Mouse (Mus musculus): ENCODE measurements around the gene Cdh13. TPM values are rescaled to one million over a fixed set of nuclear protein-coding genes. Genes with fewer than 3 reads are reported as not detected.

Cdh13 gene
- polyA plus RNA-seq, 1 experiment from 2014 or later = 3.5 TPM

DNA sequence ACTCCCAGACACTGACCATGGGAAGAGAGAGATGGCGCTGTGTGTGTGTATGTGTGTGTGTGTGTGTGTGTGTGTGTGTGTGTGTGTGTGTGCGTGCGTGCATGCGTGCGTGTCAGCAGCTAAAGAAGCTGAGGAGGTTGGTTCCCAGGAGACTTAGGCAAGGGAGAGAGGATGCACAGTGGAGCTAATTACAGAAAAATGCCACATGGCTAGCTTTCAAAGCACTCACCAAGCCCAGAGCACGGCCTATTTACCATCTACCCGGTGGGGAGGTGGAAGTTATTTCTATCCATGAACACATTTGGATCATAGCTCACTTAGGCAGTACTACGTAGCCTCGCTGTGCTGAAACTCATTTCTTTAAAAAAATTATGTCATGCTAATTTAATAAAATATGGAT, 194.1 kb downstream of the Cdh13 start:
- H3K9ac ChIP-seq = no peak overlapping the region
- H3K9me3 ChIP-seq = no peaks in the 10 kb centered on the region
- H3K4me1 ChIP-seq = no peaks in the 10 kb centered on the region
- H3K4me2 ChIP-seq = no peak overlapping the region
- H3K27ac ChIP-seq = no peak overlapping the region
- H3K4me3 ChIP-seq = no peak overlapping the region
- no peaks in the 10 kb centered on the region for H3K36me3 ChIP-seq
- WGBS = 84% methylated on average over 9 of the region's 9 CpGs
- no peaks in the 10 kb centered on the region for H3K27me3 ChIP-seq
- no peak for ATAC-seq (ENCODE audit: borderline replicate concordance, extremely low read depth, low FRiP score, low TSS enrichment)

- Histone ChIP-seq H3K4me2 (no peak overlapping the region), H3K4me3 (no peak overlapping the region), H3K36me3 (no peaks in the 10 kb centered on the region), H3K27ac (no peak overlapping the region), H3K4me1 (no peaks in the 10 kb centered on the region), H3K9ac (no peak overlapping the region), H3K27me3 (no peaks in the 10 kb centered on the region), H3K9me3 (no peaks in the 10 kb centered on the region)
- no peak for ATAC-seq (ENCODE audit: borderline replicate concordance, extremely low read depth, low FRiP score, low TSS enrichment)
- WGBS = 39% methylated on average over 4 of the region's 4 CpGs
These were observed 205.2 kb downstream of the Cdh13 start for GRCm38 (mm10) chr8:118488735-118489134.

- Histone ChIP-seq H3K4me1 (no peaks in the 10 kb centered on the region), H3K36me3 (no peaks in the 10 kb centered on the region), H3K9ac (no peak overlapping the region), H3K9me3 (no peaks in the 10 kb centered on the region), H3K4me2 (no peak overlapping the region), H3K4me3 (no peak overlapping the region), H3K27ac (no peak overlapping the region), H3K27me3 (no peaks in the 10 kb centered on the region)
- ATAC-seq (ENCODE audit: borderline replicate concordance, extremely low read depth, low FRiP score, low TSS enrichment) = no peak
- WGBS = 73% methylated on average over 8 of the region's 8 CpGs
These were observed 219.0 kb downstream of the Cdh13 start for GRCm38 (mm10) chr8:118502509-118502908.

DNA sequence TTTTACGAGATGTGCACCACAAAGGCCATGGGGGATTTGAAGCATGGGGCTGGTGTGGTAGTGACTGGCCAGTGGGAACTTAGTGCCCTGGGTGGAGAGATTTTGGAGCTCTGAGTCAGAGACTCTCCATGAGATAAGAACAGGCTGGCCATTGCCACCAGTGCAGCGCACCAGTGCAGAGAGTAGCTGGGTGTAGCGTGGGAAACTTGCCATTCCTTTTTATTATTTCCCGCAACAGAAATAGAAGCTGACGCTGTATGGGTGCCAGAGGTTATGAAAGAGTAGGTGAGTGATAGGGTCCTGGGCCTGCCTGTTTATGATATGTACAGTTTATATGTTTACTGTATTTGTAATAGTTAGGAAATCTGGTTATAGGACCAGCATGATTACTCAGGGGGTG, 225.9 kb downstream of the Cdh13 start:
- H3K4me1 ChIP-seq = no peaks in the 10 kb centered on the region
- no peak overlapping the region for H3K27ac ChIP-seq
- H3K9me3 ChIP-seq = no peaks in the 10 kb centered on the region
- no peak overlapping the region for H3K4me2 ChIP-seq
- H3K27me3 ChIP-seq = no peaks in the 10 kb centered on the region
- ATAC-seq (ENCODE audit: borderline replicate concordance, extremely low read depth, low FRiP score, low TSS enrichment) = no peak
- H3K36me3 ChIP-seq = no peaks in the 10 kb centered on the region
- no peak overlapping the region for H3K9ac ChIP-seq
- 83% methylated on average over 5 of the region's 5 CpGs for WGBS
- H3K4me3 ChIP-seq = no peak overlapping the region

DNA sequence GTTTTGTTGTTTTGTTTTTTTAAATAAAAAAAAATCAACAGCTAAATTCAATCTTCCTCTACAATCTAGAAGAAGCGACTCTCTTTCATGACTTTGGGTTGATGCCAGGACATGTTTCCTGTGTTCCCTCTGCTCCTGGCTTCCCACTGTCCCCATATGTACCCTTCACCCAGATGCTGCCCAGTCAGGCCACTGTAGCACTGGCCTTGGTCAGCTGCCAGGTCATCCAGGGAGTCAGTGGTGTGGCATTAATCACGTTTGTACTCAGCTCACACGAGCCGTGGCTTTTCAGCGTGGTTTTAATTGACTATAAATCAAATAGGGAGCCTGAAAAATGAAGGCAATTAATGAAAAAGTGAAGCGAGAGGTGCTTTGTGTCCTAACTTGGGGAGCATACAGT, 229.7 kb downstream of the Cdh13 start:
- no peak overlapping the region for H3K4me3 ChIP-seq

DNA sequence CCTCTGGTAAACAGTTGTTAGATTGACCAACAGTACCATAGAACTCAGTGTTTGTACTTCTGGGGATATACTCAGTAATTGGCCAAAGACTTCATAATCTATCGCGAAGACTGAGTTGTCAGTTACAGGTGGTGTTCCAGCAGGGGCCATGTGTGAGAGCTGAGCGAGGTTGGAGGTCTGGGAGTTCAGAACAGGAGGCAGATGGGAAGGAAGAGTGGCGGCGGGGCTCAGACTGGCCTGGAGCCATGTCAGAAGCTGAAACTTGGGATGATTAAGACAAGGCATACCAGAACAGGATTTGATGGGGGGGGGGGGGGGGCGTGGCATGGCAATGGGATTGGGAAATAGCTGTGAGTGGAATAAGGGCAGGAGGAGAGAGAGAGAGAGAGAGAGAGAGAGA, 232.1 kb downstream of the Cdh13 start:
- Histone ChIP-seq H3K27me3 (no peaks in the 10 kb centered on the region), H3K27ac (no peak overlapping the region), H3K36me3 (no peaks in the 10 kb centered on the region), H3K4me3 (no peak overlapping the region), H3K4me2 (no peak overlapping the region), H3K4me1 (peaks cover 10% of the 10 kb centered on the region), H3K9me3 (no peaks in the 10 kb centered on the region), H3K9ac (no peak overlapping the region)
- ATAC-seq (ENCODE audit: borderline replicate concordance, extremely low read depth, low FRiP score, low TSS enrichment) = no peak
- 77% methylated on average over 5 of the region's 6 CpGs for WGBS

More for the DNA sequence above, 229.7 kb downstream of the Cdh13 start:
- no peak overlapping the region for H3K27ac ChIP-seq
- no peak for ATAC-seq (ENCODE audit: borderline replicate concordance, extremely low read depth, low FRiP score, low TSS enrichment)
- no peak overlapping the region for H3K4me2 ChIP-seq
- H3K9me3 ChIP-seq = no peaks in the 10 kb centered on the region
- H3K4me1 ChIP-seq = peaks cover 6% of the 10 kb centered on the region
- H3K9ac ChIP-seq = no peak overlapping the region
- 34% methylated on average over 6 of the region's 6 CpGs for WGBS
- no peaks in the 10 kb centered on the region for H3K27me3 ChIP-seq
- no peaks in the 10 kb centered on the region for H3K36me3 ChIP-seq

- Histone ChIP-seq H3K27ac (no peak overlapping the region), H3K9me3 (no peaks in the 10 kb centered on the region), H3K4me3 (no peak overlapping the region), H3K36me3 (no peaks in the 10 kb centered on the region), H3K4me2 (no peak overlapping the region), H3K9ac (no peak overlapping the region), H3K4me1 (peaks cover 10% of the 10 kb centered on the region), H3K27me3 (no peaks in the 10 kb centered on the region)
- no peak for ATAC-seq (ENCODE audit: borderline replicate concordance, extremely low read depth, low FRiP score, low TSS enrichment)
- 65% methylated on average over 4 of the region's 4 CpGs for WGBS
These were observed 233.5 kb downstream of the Cdh13 start for GRCm38 (mm10) chr8:118517071-118517470.

DNA sequence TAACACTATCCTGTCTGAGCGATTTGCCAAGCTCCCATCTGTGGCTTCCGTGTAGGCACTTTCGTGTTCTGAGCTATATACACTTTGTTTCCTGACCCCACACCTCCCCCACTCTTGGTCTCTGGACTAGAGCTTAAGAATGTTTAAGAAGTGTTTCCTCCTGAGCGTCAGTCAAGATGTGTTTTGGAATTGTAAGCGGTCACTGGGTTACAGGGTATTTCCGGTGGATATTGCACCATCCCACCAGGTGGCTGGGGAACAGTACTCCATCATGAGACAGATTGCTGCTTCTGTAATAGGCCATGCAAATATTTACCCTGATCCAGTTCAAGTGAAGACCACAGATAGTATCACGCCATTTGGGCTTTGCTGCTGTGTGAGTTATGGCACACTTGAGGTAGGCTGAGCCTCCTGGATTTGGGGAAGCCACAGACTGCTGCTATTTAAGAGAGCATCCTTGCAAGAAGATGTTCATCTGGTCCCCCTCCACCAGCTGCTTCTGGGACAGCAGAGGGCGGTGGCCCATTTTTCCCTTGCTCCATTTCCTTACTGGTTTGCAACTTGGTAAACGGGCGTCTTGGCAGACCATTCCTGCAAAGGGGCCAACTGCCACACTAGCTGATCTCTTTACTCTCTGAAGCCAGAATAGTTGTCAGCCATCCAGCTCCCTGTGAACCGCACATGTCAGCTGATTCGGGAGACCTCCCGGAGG, 234.7 kb downstream of the Cdh13 start:
- peak; percentile 46; the same call in 1 of the 2 replicates for ATAC-seq (ENCODE audit: borderline replicate concordance, extremely low read depth, low FRiP score, low TSS enrichment)
- Histone ChIP-seq H3K4me2 (no peak overlapping the region), H3K9ac (no peak overlapping the region), H3K36me3 (no peaks in the 10 kb centered on the region), H3K4me3 (no peak overlapping the region), H3K27ac (peak overlapping the region; percentile 48), H3K4me1 (peaks cover 10% of the 10 kb centered on the region), H3K9me3 (no peaks in the 10 kb centered on the region), H3K27me3 (no peaks in the 10 kb centered on the region)
- 19% methylated on average over 13 of the region's 13 CpGs for WGBS

DNA sequence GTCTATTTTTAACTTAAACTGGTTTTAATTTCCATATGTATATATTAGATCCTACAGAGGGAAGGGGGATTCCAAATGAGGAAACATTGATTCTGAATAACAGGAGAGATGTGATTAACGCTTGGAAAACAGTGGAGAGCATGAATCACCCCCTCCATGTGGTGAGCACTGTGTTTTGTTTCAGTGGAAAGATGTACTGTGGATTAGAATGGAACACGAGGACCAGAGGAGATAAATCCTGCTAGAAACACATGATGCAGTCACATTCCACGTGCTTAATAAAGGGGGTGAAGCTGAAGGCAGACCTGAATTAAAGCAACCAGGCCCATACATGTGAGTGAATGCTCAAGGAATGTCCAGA, 235.2 kb downstream of the Cdh13 start:
- no peak overlapping the region for H3K9ac ChIP-seq
- no peak overlapping the region; the same call in 1 of the 2 replicates for H3K27ac ChIP-seq
- no peak overlapping the region for H3K4me2 ChIP-seq

GRCm38 (mm10) chr8:118523922-118524321, 240.4 kb downstream of the Cdh13 start:
- Histone ChIP-seq H3K36me3 (no peaks in the 10 kb centered on the region), H3K9me3 (no peaks in the 10 kb centered on the region), H3K9ac (no peak overlapping the region), H3K27me3 (no peaks in the 10 kb centered on the region), H3K4me1 (no peaks in the 10 kb centered on the region), H3K27ac (no peak overlapping the region), H3K4me2 (no peak overlapping the region), H3K4me3 (no peak overlapping the region)
- 71% methylated on average over 1 of the region's 1 CpGs for WGBS
- no peak for ATAC-seq (ENCODE audit: borderline replicate concordance, extremely low read depth, low FRiP score, low TSS enrichment)

More for the DNA sequence above, 235.2 kb downstream of the Cdh13 start:
- Histone ChIP-seq H3K36me3 (no peaks in the 10 kb centered on the region), H3K27me3 (no peaks in the 10 kb centered on the region), H3K9me3 (no peaks in the 10 kb centered on the region), H3K4me3 (no peak overlapping the region), H3K4me1 (peaks cover 10% of the 10 kb centered on the region)
- 0 out of 2 replicates have a peak, but pooled peaks have one; percentile 19 for ATAC-seq (ENCODE audit: borderline replicate concordance, extremely low read depth, low FRiP score, low TSS enrichment)
- WGBS = 28% methylated on average over 3 of the region's 3 CpGs

DNA sequence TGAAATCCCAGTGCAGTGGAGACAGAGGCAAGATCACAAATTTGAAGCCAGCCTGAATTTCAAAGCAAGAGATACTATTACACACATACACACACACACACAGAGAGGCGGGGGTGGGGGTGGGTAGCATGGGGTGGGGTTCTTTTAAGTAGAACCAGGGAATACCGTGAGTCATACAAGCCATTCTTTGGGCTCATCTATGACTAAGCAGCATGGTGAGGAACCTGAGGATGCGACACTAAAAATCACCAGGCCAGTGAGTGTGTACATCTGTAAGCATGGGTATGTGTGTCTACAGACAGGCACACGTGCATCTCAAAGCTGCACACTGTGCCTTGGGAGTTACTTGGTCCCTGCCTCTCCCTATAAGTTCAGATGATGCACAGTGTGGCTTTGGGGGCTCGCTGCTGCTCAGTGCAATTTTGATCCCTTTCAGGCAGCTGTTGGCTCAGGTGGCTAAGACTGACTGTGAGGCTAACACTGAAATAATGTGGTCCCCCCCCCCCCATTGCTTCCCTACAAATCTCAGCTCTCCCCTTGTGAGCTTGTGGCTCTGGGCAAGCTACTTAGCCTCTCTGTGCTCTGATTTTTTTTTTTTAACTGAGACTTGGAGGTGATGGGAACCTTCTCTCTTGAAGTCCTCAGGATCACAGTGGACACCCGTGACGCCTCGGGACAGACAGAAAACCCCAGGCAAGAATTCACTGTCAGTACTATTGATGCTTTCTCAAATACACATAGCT, 255.5 kb downstream of the Cdh13 start:
- Histone ChIP-seq H3K27me3 (no peaks in the 10 kb centered on the region), H3K27ac (no peak overlapping the region), H3K9me3 (no peaks in the 10 kb centered on the region), H3K4me3 (no peak overlapping the region), H3K4me1 (no peaks in the 10 kb centered on the region), H3K4me2 (no peak overlapping the region), H3K9ac (no peak overlapping the region), H3K36me3 (no peaks in the 10 kb centered on the region)
- 78% methylated on average over 8 of the region's 8 CpGs for WGBS
- no peak for ATAC-seq (ENCODE audit: borderline replicate concordance, extremely low read depth, low FRiP score, low TSS enrichment)

- H3K27ac ChIP-seq = no peak overlapping the region
- no peak for ATAC-seq (ENCODE audit: borderline replicate concordance, extremely low read depth, low FRiP score, low TSS enrichment)
- H3K9me3 ChIP-seq = no peaks in the 10 kb centered on the region
- no peaks in the 10 kb centered on the region for H3K27me3 ChIP-seq
- H3K4me3 ChIP-seq = no peak overlapping the region
- H3K9ac ChIP-seq = no peak overlapping the region
- no peaks in the 10 kb centered on the region for H3K36me3 ChIP-seq
- no peaks in the 10 kb centered on the region for H3K4me1 ChIP-seq
- no peak overlapping the region for H3K4me2 ChIP-seq
- WGBS = 42% methylated on average over 5 of the region's 5 CpGs
These were observed 256.0 kb downstream of the Cdh13 start for GRCm38 (mm10) chr8:118539559-118539819.

All from lung, embryonic 15.5 days (tissue).